Mouse (Mus musculus) intestine, postnatal 0 days (tissue): ENCODE measurements around the gene Ifna14. TPM values are rescaled to one million over a fixed set of nuclear protein-coding genes. Genes with fewer than 3 reads are reported as not detected.

Experiments used
- ATAC-seq: fragments of 200-750 bp; cut with Nextera tagmentation; 2 replicates; pipeline ENCODE4 v1.8.0; 2017; ENCODE audit warnings: mild to moderate bottlenecking, moderate TSS enrichment, moderate library complexity
- H3K27ac ChIP-seq: fragments of 300-500 bp; sonication (generic); 2 replicates; pipeline ENCODE4 v1.5.1; 2014; ENCODE audit warnings: mild to moderate bottlenecking, low read depth, low read length, moderate library complexity
- H3K27me3 ChIP-seq: fragments of 300-500 bp; sonication (generic); replicated peaks from 2 replicates; pipeline ENCODE4 v1.6.1; 2014; ENCODE audit warnings: low read length, mixed read lengths; ENCODE audit not compliant: control insufficient read depth, insufficient read depth
- H3K36me3 ChIP-seq: fragments of 300-500 bp; sonication (generic); 2 replicates; pipeline ENCODE4 v1.6.1; 2014; ENCODE audit warnings: mild to moderate bottlenecking, moderate library complexity; ENCODE audit not compliant: control insufficient read depth, insufficient read depth
- H3K4me1 ChIP-seq: fragments of 300-500 bp; sonication (generic); replicated peaks from 2 replicates; pipeline ENCODE4 v1.6.1; 2014; ENCODE audit warnings: antibody characterized with exemption, low read length, mixed read lengths; ENCODE audit not compliant: control insufficient read depth, insufficient read depth
- H3K4me2 ChIP-seq: fragments of 300-500 bp; sonication (generic); replicated peaks from 2 replicates; pipeline ENCODE4 v1.6.1; 2014; ENCODE audit warnings: low read depth, mild to moderate bottlenecking, moderate library complexity
- H3K4me3 ChIP-seq: fragments of 300-500 bp; sonication (generic); 2 replicates; pipeline ENCODE4 v1.5.1; 2014; ENCODE audit warnings: low read depth, low read length
- H3K9ac ChIP-seq: fragments of 300-500 bp; sonication (generic); 2 replicates; pipeline ENCODE4 v1.6.1; 2014; ENCODE audit warnings: mild to moderate bottlenecking, low read depth, low read length
- H3K9me3 ChIP-seq: fragments of 300-500 bp; sonication (generic); 2 replicates; pipeline ENCODE4 v1.6.1; 2016; ENCODE audit warnings: mixed run types; ENCODE audit not compliant: control insufficient read depth
- CTCF ChIP-seq: sonication (generic); IDR thresholded peaks from 2 replicates; pipeline ENCODE4 v1.5.1; 2016; ENCODE audit warnings: low read depth, mild to moderate bottlenecking, control low read depth, antibody characterized with exemption, moderate library complexity
- WGBS: fragments of 180-500 bp; shearing (Covaris S2); extraction: QIAGEN DNeasy Blood & Tissue Kit; methylation state at CpG from one replicate; pipeline ENCODE4 v1.1.7; 2014; 5-methylcytosine and 5-hydroxymethylcytosine counted together
- polyA plus RNA-seq: library from polyadenylated mRNA; unstranded; fragments of >200 nt; fragmentation: Nextera tagmentation; extraction: Ambion mirVana; gene quantifications from 2 replicates; pipeline ENCODE4 v1.2.1, GENCODE M21; 2015

The Ifna14 gene
- polyA plus RNA-seq, 1 experiment from 2014 or later: not detected

DNA sequence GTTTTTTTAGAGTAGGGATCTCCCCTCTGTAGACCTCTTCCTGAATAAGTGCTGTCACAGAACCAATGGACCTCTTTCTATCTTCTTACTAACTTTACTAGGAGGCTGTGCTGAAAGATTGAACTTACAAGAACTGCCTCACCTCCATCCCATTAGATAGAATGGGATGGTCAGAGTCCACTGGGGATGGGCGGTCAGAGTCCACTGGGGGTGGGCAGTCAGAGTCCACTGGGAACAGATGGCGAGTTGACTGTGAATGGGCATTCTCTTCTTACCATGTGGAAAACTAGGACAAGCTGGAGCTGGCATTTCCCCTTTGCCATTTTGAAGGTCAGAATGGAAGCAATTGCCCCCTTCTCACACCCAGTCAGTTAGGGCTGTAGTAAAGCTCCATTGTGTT, 38.1 kb downstream of the Ifna14 start:
- Histone ChIP-seq H3K4me1 (no peaks in the 10 kb centered on the region), H3K4me2 (no peak overlapping the region), H3K27me3 (no peaks in the 10 kb centered on the region), H3K9ac (no peak overlapping the region), H3K4me3 (no peak overlapping the region), H3K27ac (no peak overlapping the region), H3K36me3 (no peaks in the 10 kb centered on the region), H3K9me3 (no peaks in the 10 kb centered on the region)
- no peak for TF ChIP-seq CTCF
- WGBS: 80% methylated on average over 2 of the region's 2 CpGs
- no peak for ATAC-seq

DNA sequence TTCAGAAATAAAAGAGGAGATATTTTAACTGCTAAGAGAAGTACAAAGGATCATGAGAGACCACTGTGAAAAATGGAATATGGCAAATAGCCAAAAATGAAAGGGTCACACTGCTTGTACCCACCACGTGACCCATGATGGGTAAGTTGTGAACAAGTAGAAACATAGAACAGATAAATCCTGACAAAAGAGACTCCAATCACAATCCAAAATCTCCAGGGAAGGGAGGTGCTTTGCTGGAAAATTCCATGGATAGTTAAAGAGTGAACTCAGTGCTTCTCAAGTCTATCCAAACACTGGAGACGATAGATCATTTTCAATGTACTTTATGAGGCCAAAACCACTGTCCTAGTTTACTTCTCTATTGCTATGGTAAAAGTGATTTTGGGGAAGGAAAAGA, 40.7 kb downstream of the Ifna14 start:
- Histone ChIP-seq H3K9me3 (no peaks in the 10 kb centered on the region), H3K4me3 (no peak overlapping the region), H3K27ac (no peak overlapping the region), H3K27me3 (no peaks in the 10 kb centered on the region), H3K4me2 (no peak overlapping the region), H3K9ac (no peak overlapping the region), H3K4me1 (no peaks in the 10 kb centered on the region), H3K36me3 (no peaks in the 10 kb centered on the region)
- no peak for ATAC-seq
- no peak for TF ChIP-seq CTCF
- 72% methylated on average over 2 of the region's 2 CpGs for WGBS

DNA sequence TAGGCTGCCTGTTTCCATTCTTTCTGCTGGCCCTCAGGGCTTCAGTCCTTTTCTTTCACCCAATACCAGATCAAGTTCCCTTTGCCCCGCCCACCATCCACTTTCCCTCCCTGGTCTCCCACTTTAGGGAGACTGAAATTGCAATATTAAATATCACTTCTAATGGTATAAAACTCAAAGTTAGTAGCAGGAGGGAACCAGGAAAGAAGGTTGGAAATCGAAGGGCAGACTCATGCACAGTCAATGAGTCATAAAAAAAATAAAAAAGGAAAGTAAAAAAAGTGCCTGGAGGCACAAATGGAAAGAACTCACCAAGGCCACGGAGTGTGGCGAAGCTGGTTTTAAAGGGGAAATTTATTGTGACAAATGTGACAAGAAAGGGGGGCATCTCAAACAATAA, 41.3 kb downstream of the Ifna14 start:
- Histone ChIP-seq H3K9ac (no peak overlapping the region), H3K4me1 (no peaks in the 10 kb centered on the region), H3K9me3 (no peaks in the 10 kb centered on the region), H3K4me2 (no peak overlapping the region), H3K27ac (no peak overlapping the region), H3K36me3 (no peaks in the 10 kb centered on the region), H3K4me3 (no peak overlapping the region), H3K27me3 (no peaks in the 10 kb centered on the region)
- 73% methylated on average over 4 of the region's 4 CpGs for WGBS
- no peak for ATAC-seq
- TF ChIP-seq CTCF: no peak

GRCm38 (mm10) chr4:88526379-88527049, 45.1 kb downstream of the Ifna14 start:
- Histone ChIP-seq H3K9ac (no peak overlapping the region), H3K4me3 (no peak overlapping the region), H3K27me3 (no peaks in the 10 kb centered on the region), H3K9me3 (no peaks in the 10 kb centered on the region), H3K36me3 (no peaks in the 10 kb centered on the region), H3K4me1 (no peaks in the 10 kb centered on the region), H3K27ac (no peak overlapping the region), H3K4me2 (no peak overlapping the region)
- 84% methylated on average over 5 of the region's 5 CpGs for WGBS
- TF ChIP-seq CTCF: no peak
- no peak for ATAC-seq

DNA sequence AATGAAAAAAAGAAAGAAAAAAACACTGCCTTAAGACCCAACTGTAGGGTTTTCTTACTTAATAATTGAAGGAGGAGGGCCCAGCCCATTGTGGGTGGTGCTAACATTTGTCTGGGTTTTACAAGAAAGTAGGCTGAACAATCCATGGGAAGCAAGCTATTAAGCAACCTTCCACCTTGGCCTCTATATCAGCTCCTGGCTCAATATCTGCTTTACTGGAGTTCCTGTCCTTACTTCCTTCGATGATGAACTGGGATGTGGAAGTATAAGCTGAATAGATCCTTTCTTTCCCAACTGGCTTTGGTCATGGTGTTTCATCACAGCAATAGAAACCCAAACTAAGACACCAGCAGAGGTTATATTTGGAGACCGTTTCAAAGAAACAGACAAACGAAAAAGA, 46.2 kb downstream of the Ifna14 start:
- no peak overlapping the region for H3K9ac ChIP-seq
- H3K4me3 ChIP-seq: no peak overlapping the region
- no peaks in the 10 kb centered on the region for H3K36me3 ChIP-seq
- H3K4me1 ChIP-seq: no peaks in the 10 kb centered on the region
- no peaks in the 10 kb centered on the region for H3K27me3 ChIP-seq
- H3K4me2 ChIP-seq: no peak overlapping the region
- ATAC-seq: no peak
- 80% methylated on average over 3 of the region's 3 CpGs for WGBS
- no peak overlapping the region for H3K27ac ChIP-seq
- H3K9me3 ChIP-seq: no peaks in the 10 kb centered on the region
- no peak for TF ChIP-seq CTCF

DNA sequence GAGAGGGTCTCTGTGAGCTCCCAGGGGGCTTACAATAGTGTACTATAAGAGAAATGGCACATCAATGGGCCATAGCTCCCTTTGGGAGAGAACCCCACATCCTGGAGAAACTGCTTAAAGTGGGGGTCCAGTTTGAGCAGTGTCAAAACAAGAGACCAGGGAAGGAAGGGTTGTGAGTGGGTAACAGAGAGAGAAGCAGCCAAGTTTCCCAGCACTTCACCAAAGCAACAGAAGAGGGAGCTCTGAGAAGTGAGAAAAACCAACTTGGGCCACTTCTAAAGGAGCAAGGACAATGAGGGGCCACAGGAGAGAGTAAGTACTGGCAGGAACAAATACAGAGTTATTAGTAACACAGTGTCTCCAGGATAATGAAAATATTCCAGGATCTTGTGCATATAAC, 48.4 kb downstream of the Ifna14 start:
- no peak for ATAC-seq
- H3K27me3 ChIP-seq: no peaks in the 10 kb centered on the region
- no peak overlapping the region for H3K9ac ChIP-seq
- H3K9me3 ChIP-seq: no peaks in the 10 kb centered on the region
- no peaks in the 10 kb centered on the region for H3K4me1 ChIP-seq
- peak; percentile 63 for TF ChIP-seq CTCF
- no peaks in the 10 kb centered on the region for H3K36me3 ChIP-seq
- H3K4me3 ChIP-seq: no peak overlapping the region
- no peak overlapping the region for H3K27ac ChIP-seq
- H3K4me2 ChIP-seq: no peak overlapping the region

DNA sequence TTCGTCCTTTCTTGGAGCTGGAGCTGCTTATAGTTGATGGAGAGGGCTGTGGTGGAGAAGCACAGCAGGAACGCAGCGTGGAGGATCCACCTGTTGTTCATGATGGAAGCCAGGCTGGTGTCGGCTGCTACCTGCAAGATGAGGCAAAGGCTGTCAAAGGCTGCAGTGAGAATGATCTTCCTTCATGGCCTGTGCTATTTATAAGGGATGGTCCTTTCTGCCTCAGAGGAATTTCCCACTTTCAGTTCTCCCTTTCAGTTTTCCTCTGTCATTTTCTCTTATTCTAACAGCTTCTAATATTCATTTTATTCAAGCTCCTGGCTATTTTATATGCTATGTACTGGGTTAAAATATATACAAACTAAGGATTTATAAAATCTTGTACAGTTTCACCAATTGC, 48.9 kb downstream of the Ifna14 start, which contains the start of gene Ifnb1:
TSS of gene Ifnb1 (minus strand) at position 101 of the 400 bp plus-strand sequence.
- no peak for ATAC-seq

More for the DNA sequence above, 48.9 kb downstream of the Ifna14 start, which contains the start of gene Ifnb1:
- Histone ChIP-seq H3K4me2 (no peak within 1 kb of the TSS), H3K27ac (no peak within 1 kb of the TSS), H3K36me3 (no peaks in the 10 kb centered on the region), H3K4me1 (no peaks in the 10 kb centered on the region), H3K4me3 (no peak within 1 kb of the TSS), H3K9me3 (no peaks in the 10 kb centered on the region), H3K27me3 (no peaks in the 10 kb centered on the region), H3K9ac (no peak within 1 kb of the TSS)
- TF ChIP-seq CTCF: no peak
- WGBS: 76% methylated on average over 4 of the region's 4 CpGs

Other genes with a start within 250 kb of the Ifna14 start
- 6.6 and 7.4 TPM in 2 replicates for gene Hacd4, start 132.9 kb downstream of the Ifna14 start, polyA plus RNA-seq
- gene Ifnb1, start 49.0 kb downstream of the Ifna14 start, polyA plus RNA-seq: not detected in 2 replicates
- not detected in 2 replicates for gene Ifna15, start 13.6 kb downstream of the Ifna14 start, polyA plus RNA-seq
- not detected in 2 replicates for gene Ifna9, start 20.6 kb upstream of the Ifna14 start, polyA plus RNA-seq
- not detected in 2 replicates for gene Ifna12, start 31.6 kb upstream of the Ifna14 start, polyA plus RNA-seq
- not detected in 2 replicates for gene C87499, start 62.6 kb upstream of the Ifna14 start, polyA plus RNA-seq
- gene Ifna13, start 72.7 kb upstream of the Ifna14 start, polyA plus RNA-seq: not detected in 2 replicates
- gene Ifna16, start 105.1 kb upstream of the Ifna14 start, polyA plus RNA-seq: not detected in 2 replicates
- gene Ifna2, start 112.1 kb upstream of the Ifna14 start, polyA plus RNA-seq: not detected in 2 replicates
- gene Ifnab, start 119.6 kb upstream of the Ifna14 start, polyA plus RNA-seq: not detected in 2 replicates
- 0.16 and 0.43 TPM in 2 replicates for gene Gm26566, start 150.0 kb upstream of the Ifna14 start, polyA plus RNA-seq
- gene Klhl9, start 150.7 kb upstream of the Ifna14 start, polyA plus RNA-seq: 40.5 and 42.5 TPM in 2 replicates
- not detected in 2 replicates for gene Gm13271, start 183.1 kb upstream of the Ifna14 start, polyA plus RNA-seq
- gene Gm13283, start 188.3 kb upstream of the Ifna14 start, polyA plus RNA-seq: 0.20 TPM in 1 of 2 replicates, not detected in the other
- 0.13 TPM in 1 of 2 replicates, not detected in the other for gene Gm13290, start 202.0 kb upstream of the Ifna14 start, polyA plus RNA-seq
- gene Gm13289, start 205.1 kb upstream of the Ifna14 start, polyA plus RNA-seq: not detected in 2 replicates
- not detected in 2 replicates for gene Gm13272, start 208.1 kb upstream of the Ifna14 start, polyA plus RNA-seq
- gene Ifnz, start 210.3 kb upstream of the Ifna14 start, polyA plus RNA-seq: 0.18 TPM in 1 of 2 replicates, not detected in the other
- not detected in 2 replicates for gene Gm13276, start 213.9 kb upstream of the Ifna14 start, polyA plus RNA-seq
- gene Gm13277, start 216.8 kb upstream of the Ifna14 start, polyA plus RNA-seq: not detected in 2 replicates
- gene Gm13278, start 219.8 kb upstream of the Ifna14 start, polyA plus RNA-seq: not detected in 2 replicates
- gene Gm13275, start 222.7 kb upstream of the Ifna14 start, polyA plus RNA-seq: not detected in 2 replicates
- not detected in 2 replicates for gene Gm13279, start 225.6 kb upstream of the Ifna14 start, polyA plus RNA-seq
- gene Gm13285, start 227.9 kb upstream of the Ifna14 start, polyA plus RNA-seq: 0.37 and 0.42 TPM in 2 replicates
- not detected in 2 replicates for gene Gm13287, start 231.5 kb upstream of the Ifna14 start, polyA plus RNA-seq
- gene Gm13288, start 233.7 kb upstream of the Ifna14 start, polyA plus RNA-seq: not detected in 2 replicates
- not detected in 2 replicates for gene Ifna7, start 244.4 kb upstream of the Ifna14 start, polyA plus RNA-seq
- gene Ifna11, start 248.2 kb upstream of the Ifna14 start, polyA plus RNA-seq: not detected in 2 replicates